Mouse (Mus musculus) regulatory T cell (primary cell): ENCODE results near the gene Golga4.

Experiments
- in situ Hi-C: fragments of 300-600 bp; cut with MboI, MseI; formaldehyde crosslinking; loops from one replicate; pipeline ENCODE4 v1.15.1; 2025; ENCODE audit warnings: high pct_unique_total_duplicates

Gene Golga4

DNA sequence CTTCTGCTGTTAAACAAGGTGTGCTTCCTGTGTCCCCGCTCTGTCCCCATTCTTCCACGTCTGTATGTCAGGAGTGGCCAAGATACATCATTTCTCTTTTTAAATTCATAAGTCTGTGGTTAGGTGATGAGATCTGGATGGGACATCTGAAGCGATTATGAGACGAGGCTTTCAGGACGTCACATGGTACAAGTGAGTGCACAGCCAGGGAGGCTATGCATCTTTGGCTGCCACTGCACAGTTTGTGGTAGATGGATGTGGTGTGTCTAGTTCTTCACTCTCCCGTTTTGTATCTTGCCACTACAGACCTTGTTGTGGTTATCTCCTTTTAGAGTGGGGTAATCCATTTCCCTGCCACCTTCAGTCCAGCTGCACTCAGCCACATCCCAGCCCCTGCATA lies 79.9 kb downstream of the Golga4 start:
- in situ Hi-C loops, result no loop called here

DNA sequence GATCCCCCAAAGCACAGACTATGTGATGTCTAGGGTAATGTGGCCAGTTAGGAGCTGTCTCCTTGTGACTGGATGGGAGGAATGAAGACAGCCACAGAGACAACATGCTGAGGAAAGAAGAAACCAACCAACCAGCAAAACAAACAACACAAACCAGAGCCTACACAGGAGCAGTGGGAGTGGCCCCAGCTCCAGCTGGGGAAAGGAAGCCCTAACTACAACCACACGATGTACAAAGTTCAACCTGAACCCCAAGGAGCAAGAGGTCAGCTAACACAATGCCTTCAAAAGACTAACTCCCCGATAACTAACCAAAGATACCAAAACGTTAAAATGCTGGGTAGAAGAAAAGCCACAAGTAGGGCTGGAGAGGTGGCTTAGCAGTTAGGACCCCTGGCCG lies 81.0 kb downstream of the Golga4 start:
- in situ Hi-C loops, result no loop called here

DNA sequence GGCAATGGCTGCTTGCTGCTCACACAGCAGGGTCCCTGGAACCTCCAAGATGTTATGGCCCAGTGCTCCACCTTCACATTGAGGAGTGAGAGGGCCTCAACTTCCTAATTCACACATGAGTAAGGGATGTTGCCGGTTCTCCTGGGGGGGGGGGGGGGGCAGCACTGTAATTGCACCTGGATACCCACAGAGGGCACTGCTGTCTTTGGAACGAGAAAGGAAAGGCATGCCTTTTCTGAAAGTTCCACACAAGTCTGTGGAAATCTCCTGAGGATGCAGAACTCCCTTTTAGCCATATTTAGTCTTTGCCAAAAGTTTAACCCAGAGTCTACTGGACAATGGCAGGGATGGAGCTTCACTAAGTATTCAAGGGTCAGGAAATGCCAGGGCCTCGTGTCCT lies 83.2 kb downstream of the Golga4 start:
- in situ Hi-C loops, result no loop called here

- in situ Hi-C loops, result no loop called here
Observed at GRCm38 (mm10) chr9:118590230-118590629, 84.2 kb downstream of the Golga4 start.

DNA sequence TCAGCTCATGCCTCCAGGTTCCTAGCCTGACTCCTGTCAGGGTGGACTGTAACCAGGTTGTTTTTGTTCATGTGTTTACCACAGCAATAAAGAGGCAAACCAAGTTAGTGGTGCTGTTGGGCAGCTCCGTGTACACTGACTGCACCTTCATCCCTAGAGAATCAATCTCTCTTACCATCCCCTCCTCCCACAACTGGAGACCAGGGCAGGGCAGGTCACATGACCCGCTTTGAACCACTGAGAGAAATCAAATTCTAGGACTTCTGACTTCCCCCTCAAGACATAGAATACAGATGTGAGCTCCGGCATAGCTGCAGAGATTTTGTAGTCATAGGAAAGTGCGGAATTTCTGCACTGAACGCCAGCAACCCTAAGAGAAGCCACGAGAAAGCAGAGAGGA lies 85.6 kb downstream of the Golga4 start:
- in situ Hi-C loops, result no loop called here

DNA sequence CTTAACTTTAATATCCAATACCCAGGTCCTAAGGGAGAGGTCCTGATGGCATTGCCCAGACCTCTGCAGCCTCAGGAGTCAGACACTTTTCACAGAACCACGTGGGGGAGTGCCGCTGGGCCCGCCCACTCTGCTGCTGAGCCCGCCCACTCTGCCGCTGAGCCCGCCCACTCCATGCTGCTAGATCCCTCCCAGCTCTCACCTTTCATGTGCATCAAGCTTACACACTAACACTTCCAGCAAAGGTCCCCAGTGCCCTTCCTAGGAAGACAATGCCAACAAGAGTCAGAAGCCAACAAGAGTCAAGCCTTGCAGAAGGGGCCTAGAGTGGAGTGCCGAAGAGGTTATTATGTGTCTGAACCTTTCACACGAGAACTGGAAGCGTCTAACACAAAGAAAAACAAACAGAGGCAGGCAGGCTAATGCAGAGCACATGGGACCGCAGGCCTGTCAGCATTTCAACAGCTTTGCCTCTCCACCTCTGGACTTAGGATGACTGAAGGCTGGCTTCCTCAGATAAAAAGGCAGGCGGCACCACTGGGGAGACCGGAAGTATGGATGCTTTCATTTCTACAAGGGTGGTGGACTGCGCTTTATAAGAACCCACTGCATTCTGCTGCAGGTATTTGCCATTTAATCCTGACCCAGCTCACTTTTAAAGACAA lies 86.7 kb downstream of the Golga4 start:
- in situ Hi-C loops, result no loop called here

DNA sequence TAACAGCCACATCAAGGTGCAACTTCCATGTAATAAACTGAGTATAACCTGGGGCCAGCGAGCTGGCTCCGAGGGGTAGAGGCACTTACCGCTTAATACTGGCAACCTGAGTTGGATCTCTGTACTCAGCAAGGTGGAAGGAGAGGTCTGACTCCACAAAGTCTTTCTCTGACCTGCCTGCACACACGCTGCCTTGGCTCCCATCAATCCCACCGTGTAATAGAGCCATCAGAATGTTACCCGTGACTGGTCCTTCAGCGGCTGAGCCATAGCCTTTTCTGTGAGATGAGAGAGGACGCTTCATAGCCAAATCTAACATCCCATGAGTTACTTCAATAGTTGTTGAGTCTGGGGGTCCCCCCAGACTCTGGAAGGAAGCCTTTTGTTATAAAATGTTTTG lies 87.4 kb downstream of the Golga4 start:
- in situ Hi-C loops, result no loop called here

GRCm38 (mm10) chr9:118596767-118597166 lies 90.7 kb downstream of the Golga4 start:
- in situ Hi-C loops, result no loop called here

DNA sequence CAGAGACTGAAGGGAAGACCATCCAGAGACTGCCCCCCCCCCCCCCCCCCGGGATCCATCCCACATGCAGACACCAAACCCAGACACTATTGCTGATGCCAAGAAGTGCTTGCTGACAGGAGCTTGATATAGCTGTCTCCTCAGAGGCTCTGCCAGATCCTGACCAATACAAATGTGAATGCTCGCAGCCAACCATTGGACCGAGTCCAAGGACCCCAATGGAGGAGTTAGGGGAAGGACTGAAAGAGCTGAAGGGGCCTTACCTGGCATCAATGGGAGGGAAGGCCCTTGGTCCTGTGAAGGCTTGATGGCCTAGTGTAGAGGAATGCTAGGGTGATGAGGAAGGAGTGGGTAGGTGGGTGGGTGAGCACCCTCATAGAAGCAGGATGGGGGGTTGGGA lies 94.3 kb downstream of the Golga4 start:
- in situ Hi-C loops, result loop anchor here (5.0 kb wide), 1 partner anchor 282 kb away; no protein-coding TSS in a partner anchor

DNA sequence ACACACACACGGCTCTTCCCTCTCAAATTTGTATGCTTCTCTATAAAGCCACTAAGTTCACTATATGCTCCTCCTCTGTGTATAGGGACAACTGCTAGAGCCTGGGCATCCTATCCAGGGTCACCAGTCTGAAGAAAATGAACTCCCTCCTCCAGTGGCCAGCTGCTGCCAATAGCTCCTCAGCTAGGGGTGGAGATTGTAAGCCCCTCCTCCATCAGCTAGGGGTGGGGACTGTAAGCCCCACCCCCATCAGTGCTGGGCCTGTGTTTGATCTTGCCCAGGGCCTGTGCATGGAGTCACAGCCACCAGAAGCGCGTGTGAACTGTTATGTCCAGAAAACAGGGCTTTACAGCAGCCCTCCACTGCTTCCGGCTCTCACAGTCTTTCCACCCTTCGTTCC lies 96.5 kb downstream of the Golga4 start:
- in situ Hi-C loops, result loop anchor here (5.0 kb wide), 1 partner anchor 280 kb away; no protein-coding TSS in a partner anchor

GRCm38 (mm10) chr9:118606148-118606816 lies 100.2 kb downstream of the Golga4 start, which contains the start of gene Itga9:
Gene Itga9, plus strand, starts transcription at chr9:118606690.
- in situ Hi-C loops, result no loop called here

GRCm38 (mm10) chr9:118606817-118607371 lies 100.8 kb downstream of the Golga4 start:
- in situ Hi-C loops, result no loop called here

DNA sequence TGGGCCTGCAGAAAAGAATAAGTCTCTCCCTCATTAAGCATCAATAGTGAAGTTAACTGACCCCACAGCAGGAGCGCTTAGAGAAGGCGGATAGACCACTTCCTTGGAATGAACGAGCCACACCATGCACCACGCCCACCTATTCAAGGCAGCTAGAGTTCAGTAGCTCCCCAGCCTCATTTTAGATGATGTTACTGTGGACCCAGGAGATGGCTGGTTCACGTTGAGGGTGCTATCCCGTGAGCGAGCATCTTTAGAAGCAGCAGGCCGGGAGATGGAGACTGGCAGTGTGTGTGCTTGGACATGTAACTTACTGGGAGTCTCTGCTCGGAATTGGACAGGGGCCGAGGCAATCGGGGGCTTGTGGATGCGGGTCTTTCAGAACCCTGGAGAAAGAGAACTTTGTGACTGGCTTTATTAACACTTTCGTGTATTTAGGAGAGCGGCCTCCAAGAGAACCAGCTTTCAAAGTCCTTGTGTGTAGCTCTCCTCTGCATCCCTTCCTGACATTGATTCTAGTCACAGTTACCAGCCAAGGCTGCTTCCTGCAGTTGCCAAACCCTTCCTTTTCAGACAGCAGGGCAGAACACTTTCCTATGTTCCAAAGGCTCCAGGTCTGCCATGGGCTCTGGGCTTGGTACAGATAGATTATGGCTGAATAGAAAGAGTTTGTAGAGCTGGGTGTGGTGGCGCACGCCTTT lies 101.8 kb downstream of the Golga4 start:
- in situ Hi-C loops, result no loop called here

DNA sequence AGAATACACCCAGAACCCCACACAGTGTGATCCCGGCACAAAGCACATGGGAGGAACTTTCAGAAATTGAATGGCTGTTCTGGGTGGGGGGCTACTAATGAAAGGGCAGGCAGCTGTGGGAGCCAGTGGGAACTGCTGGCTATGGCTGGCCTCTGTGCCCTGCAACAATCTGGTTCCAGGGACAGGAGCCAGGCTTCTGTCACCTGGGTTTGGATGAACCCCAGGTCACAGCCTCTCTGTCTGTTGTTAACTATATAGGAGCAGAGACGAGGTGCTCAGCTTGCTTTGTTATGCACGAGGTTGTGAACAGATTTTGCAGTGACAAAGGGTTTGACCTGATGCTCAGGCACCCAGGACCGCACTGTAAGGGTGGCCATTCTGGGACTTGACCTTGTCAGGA lies 102.5 kb downstream of the Golga4 start:
- in situ Hi-C loops, result no loop called here

- in situ Hi-C loops, result loop anchor here (10.0 kb wide), 1 partner anchor 255 kb away; no protein-coding TSS in a partner anchor
Observed at GRCm38 (mm10) chr9:118610060-118610459, 104.0 kb downstream of the Golga4 start.

DNA sequence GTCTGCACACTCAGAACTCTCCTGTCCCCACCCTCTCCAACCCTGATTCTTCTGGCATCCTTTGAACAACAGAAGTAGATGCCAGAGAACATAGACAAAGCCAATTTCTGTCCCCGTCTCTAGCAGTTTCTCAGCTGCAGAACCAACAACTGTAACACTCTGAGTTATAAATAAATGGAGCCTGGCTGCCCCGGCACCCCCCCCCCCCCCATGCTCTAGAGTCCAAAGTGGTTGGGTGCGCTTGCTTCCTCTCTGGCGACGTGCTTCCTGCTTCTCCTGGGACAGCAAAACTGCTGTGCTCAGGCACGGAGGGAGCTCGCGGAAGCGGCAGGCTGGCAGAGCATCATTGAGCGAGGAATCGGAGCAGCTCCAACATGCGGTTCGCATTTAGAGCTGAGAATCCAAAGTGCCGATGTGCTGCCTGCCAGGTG lies 105.1 kb downstream of the Golga4 start:
- in situ Hi-C loops, result loop anchor here (10.0 kb wide), 1 partner anchor 254 kb away; no protein-coding TSS in a partner anchor

DNA sequence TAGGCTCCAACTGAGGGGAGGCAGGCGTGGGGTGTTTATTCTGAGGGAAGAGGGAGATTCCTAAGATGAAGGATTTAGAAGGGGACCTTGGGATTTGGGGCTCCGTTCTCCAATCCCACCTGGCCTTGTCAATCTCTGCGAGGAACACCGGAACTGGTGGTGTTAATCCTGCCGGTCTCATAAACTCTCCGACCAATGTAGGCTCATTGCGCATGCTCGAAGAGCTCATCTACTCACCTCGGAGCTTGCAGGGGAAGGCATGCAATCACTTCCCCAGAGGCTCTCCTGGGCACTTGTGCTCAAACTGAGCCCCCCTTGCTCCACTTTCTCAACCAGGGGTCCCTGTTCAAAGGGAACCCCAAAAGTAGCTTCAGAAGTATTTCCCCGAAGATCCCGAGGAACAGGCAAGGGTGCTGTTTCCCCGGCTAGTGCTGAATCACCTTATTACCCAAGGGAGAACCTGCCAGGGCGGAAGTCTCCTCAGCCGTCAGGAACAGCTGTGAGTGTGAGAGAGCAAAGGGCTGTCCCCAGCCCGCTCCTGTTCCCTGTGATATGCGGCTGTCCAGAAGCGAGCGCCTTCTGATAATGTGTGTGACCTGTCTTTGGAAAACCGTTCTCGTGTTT lies 106.0 kb downstream of the Golga4 start:
- in situ Hi-C loops, result loop anchor here (10.0 kb wide), 1 partner anchor 253 kb away; no protein-coding TSS in a partner anchor

GRCm38 (mm10) chr9:118617237-118617636 lies 111.2 kb downstream of the Golga4 start:
- in situ Hi-C loops, result loop anchor here (10.0 kb wide), 1 partner anchor 248 kb away; no protein-coding TSS in a partner anchor

DNA sequence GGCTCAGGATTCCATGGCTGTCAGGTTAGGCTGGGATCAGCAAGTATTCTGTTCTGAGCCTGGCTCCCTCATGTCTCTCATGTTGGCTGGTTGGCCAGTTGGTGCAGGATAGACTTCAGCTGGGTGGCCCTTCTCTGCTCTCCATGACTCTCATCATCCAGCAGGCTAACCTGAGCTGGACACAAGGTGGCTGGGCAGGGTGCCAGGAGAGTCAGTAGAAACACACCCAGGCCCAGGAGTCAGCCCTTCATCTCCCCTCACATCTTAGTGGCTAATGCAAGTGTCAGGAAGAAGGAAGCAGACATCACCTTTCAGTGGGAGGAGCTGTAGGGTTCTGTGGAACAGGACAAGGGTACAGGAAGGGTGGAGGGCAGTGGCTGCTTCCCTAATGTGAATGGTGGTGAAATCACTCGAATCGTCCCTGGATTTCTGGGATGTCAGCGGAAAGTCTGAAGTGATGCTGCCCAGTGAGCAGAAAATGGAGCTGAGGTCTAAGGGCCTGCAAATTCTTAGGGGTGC lies 112.7 kb downstream of the Golga4 start:
- in situ Hi-C loops, result loop anchor here (10.0 kb wide), 1 partner anchor 246 kb away; no protein-coding TSS in a partner anchor

- in situ Hi-C loops, result no loop called here
Observed at GRCm38 (mm10) chr9:118620807-118621206, 114.7 kb downstream of the Golga4 start.

DNA sequence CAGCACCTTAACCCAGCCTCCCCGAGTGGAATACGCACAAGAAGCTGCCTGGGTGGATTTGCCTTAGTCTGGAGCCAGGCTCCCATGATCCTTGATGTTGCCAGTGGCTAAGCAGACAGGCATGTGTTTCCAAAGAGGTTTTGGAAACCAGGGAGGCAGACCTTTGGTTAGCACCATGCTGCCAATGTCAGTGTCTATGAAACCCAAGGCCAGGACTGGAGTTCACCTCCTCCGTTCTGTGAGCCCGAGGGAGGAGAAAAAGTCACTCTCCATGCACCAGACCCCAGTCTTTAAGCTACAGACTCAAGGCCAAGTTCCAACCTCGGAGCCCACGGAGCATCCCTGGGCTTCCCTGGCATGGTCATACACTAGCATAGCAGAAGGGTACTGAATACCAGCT lies 115.6 kb downstream of the Golga4 start:
- in situ Hi-C loops, result no loop called here
